Mouse (Mus musculus) spleen, postnatal 4 days (tissue): ENCODE measurements around the gene Mrpl24.
"Not testable (repeated sequence)": the region's sequence is repeated elsewhere in the genome, so short reads cannot be mapped to it uniquely, and the experiment has no call there.

Experiments used
- DNase-seq, 2 experiments: peaks; one replicate each; pipeline ENCODE4 v3.0.0; 2022; ENCODE audit warnings: low spot score in 2 of 2

The Mrpl24 gene

GRCm38 (mm10) chr3:87919336-87920108 is at the start of gene Mrpl24:
Gene Mrpl24, plus strand, starts transcription at chr3:87919506.
- DNase-seq = peak; percentile 67 to 72

GRCm38 (mm10) chr3:87877730-87878129 is 41.6 kb upstream of the Mrpl24 start:
- DNase-seq = no peak

- DNase-seq = no peak
These were observed 35.0 kb upstream of the Mrpl24 start for GRCm38 (mm10) chr3:87884291-87884690.

GRCm38 (mm10) chr3:87884708-87885251 is 34.5 kb upstream of the Mrpl24 start:
- DNase-seq = peak; percentile 51 to 77

GRCm38 (mm10) chr3:87885281-87886003 is 33.9 kb upstream of the Mrpl24 start, which contains the start of gene Prcc:
Gene Prcc, minus strand, starts transcription at chr3:87885608.
- DNase-seq = peak; percentile 87 to 88

GRCm38 (mm10) chr3:87886004-87886365 is 33.3 kb upstream of the Mrpl24 start:
- DNase-seq = peak; percentile 52 to 79

GRCm38 (mm10) chr3:87886416-87886815 is 32.9 kb upstream of the Mrpl24 start:
- DNase-seq = no peak

GRCm38 (mm10) chr3:87887400-87887799 is 31.9 kb upstream of the Mrpl24 start:
- DNase-seq = not testable (repeated sequence)

- no peak for DNase-seq
These were observed 27.8 kb upstream of the Mrpl24 start for GRCm38 (mm10) chr3:87891481-87891880.

- DNase-seq = no peak
These were observed 25.9 kb upstream of the Mrpl24 start for GRCm38 (mm10) chr3:87893367-87893905.

- DNase-seq = peak; percentile 47 to 67
These were observed 20.0 kb upstream of the Mrpl24 start for GRCm38 (mm10) chr3:87899266-87899665.

GRCm38 (mm10) chr3:87899776-87900175 is 19.5 kb upstream of the Mrpl24 start:
- no peak for DNase-seq

GRCm38 (mm10) chr3:87901036-87901624 is 18.2 kb upstream of the Mrpl24 start:
- peak; percentile 65 to 71 for DNase-seq

GRCm38 (mm10) chr3:87901959-87902358 is 17.3 kb upstream of the Mrpl24 start:
- peak in 1 of 2 experiments; percentile 63 for DNase-seq

- DNase-seq = peak in 1 of 2 experiments; percentile 62
These were observed 15.5 kb upstream of the Mrpl24 start for GRCm38 (mm10) chr3:87903821-87904220.

- peak; percentile 93 to 97 for DNase-seq
These were observed 13.3 kb upstream of the Mrpl24 start, which contains the start of gene Hdgf for GRCm38 (mm10) chr3:87905880-87906485. Gene Hdgf, plus strand, starts transcription at chr3:87906321.

- peak; percentile 45 to 83 for DNase-seq
These were observed 12.7 kb upstream of the Mrpl24 start for GRCm38 (mm10) chr3:87906601-87906980.

GRCm38 (mm10) chr3:87906981-87907857 is 12.1 kb upstream of the Mrpl24 start:
- DNase-seq = peak; percentile 36 to 76

GRCm38 (mm10) chr3:87907906-87908305 is 11.4 kb upstream of the Mrpl24 start:
- DNase-seq = no peak

- no peak for DNase-seq
These were observed 9.9 kb upstream of the Mrpl24 start for GRCm38 (mm10) chr3:87909381-87909780.
